Mouse (Mus musculus) erythroblast, adult 5-6 weeks (primary cell): ENCODE measurements around the gene Tpbgl. TPM values are rescaled to one million over a fixed set of nuclear protein-coding genes. Genes with fewer than 3 reads are reported as not detected.

Experiments
- ATAC-seq: replicated peaks from 2 replicates; pipeline ENCODE4 v1.8.0; 2016; ENCODE audit warnings: moderate number of reproducible peaks, mild to moderate bottlenecking, moderate TSS enrichment, inconsistent platforms; ENCODE audit not compliant: poor library complexity, low FRiP score, severe bottlenecking
- total RNA-seq, 2 experiments: library from RNA; stranded (forward) in 1 of 2; stranded (reverse) in 1 of 2; fragments of 150-400 nt in 1 of 2; fragments of 200-764, 138-1000 nt in 1 of 2; gene quantifications; 2 replicates each; pipeline versions ENCODE4 v1.2.3 to v1.2.4; 2015 to 2017; ENCODE audit warnings: low replicate concordance in 2 of 2

Tpbgl gene
- total RNA-seq, 2 experiments from 2014 or later, result not detected

GRCm38 (mm10) chr7:99585976-99586375, 40.9 kb downstream of the Tpbgl start:
- ATAC-seq, result no peak

DNA sequence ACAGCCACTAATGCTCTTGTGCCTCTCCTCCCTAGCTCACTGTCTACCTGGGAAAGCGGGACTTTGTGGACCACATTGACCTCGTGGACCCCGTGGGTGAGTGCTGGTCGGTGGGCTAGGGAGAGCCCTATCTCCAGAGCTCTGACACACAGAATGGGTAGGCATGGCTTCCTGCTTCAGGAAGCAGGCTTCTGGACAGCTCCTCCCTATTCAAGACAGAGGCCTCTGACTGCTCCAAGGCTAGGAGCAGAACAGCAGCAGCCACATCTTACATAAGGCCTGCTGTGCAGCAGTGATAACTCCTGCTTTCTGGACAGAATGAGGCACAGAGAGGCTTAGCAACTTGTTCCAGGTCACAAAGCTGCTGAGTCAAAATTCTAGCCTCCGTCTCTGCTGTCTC, 43.3 kb downstream of the Tpbgl start:
- no peak for ATAC-seq

DNA sequence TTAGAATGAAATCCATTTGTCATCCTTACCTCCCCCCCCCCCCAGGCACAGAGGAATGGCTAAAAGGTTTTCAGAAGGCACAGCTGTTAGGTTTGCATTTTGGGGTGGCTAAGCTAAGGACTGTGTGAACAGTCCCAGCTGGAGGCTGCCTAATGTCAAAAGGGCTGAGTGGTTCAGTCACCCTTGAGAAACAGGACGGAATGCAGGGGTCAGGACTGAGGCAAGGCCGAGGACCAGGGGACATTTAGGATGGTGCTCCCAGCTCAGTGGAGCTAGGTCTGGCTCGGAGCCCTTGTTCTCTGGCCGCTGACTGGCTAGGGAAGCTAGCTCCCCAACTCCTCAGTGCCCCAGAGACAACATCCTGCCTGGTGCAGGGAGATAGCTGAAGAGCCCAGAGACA, 44.0 kb downstream of the Tpbgl start:
- ATAC-seq, result no peak

DNA sequence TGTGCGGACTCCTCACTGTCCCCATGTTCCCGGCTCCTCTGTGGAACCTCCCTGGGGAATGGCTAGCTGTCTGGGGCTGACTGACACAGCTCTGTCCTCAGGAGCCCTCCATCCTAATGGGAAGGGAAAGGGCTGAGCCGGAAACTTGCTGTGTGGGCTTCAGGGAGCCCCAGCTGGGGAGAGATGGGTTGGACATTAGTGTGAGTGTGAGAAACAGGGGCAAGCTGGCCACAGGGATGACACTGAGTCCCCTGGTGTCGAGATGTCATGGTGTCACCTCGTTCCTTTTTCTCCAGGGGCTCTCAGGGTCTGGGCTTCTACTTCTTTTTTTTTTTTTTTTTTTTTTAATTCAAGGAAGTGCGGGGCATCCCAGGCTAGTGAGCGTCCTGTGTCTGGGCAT, 44.6 kb downstream of the Tpbgl start:
- ATAC-seq, result no peak

- ATAC-seq, result no peak
These were observed 46.7 kb downstream of the Tpbgl start for GRCm38 (mm10) chr7:99580247-99580646.

- ATAC-seq, result no peak
These were observed 47.3 kb downstream of the Tpbgl start for GRCm38 (mm10) chr7:99579491-99580190.

GRCm38 (mm10) chr7:99578246-99578645, 48.7 kb downstream of the Tpbgl start:
- ATAC-seq, result no peak

Other genes starting within 250 kb of the Tpbgl start
- not detected in 2 replicates for gene Gdpd5, start 245.7 kb downstream of the Tpbgl start, total RNA-seq (2015; ENCODE audit: low replicate concordance)
- gene Gdpd5, start 245.7 kb downstream of the Tpbgl start, total RNA-seq (2017; ENCODE audit: low replicate concordance), result 0.28 TPM in 1 of 2 replicates, not detected in the other
- gene Klhl35, start 161.1 kb downstream of the Tpbgl start, total RNA-seq (2015; ENCODE audit: low replicate concordance), result 1.9 TPM in 1 of 2 replicates, not detected in the other
- not detected in 2 replicates for gene Klhl35, start 161.1 kb downstream of the Tpbgl start, total RNA-seq (2017; ENCODE audit: low replicate concordance)
- gene Rps3, start 143.4 kb downstream of the Tpbgl start, total RNA-seq (2015; ENCODE audit: low replicate concordance), result 292 and 308 TPM in 2 replicates
- 237 and 436 TPM in 2 replicates for gene Rps3, start 143.4 kb downstream of the Tpbgl start, total RNA-seq (2017; ENCODE audit: low replicate concordance)
- 185 and 204 TPM in 2 replicates for gene Arrb1, start 91.6 kb downstream of the Tpbgl start, total RNA-seq (2015; ENCODE audit: low replicate concordance)
- 636 and 742 TPM in 2 replicates for gene Arrb1, start 91.6 kb downstream of the Tpbgl start, total RNA-seq (2017; ENCODE audit: low replicate concordance)
- gene Slco2b1, start 84.2 kb upstream of the Tpbgl start, total RNA-seq (2015; ENCODE audit: low replicate concordance), result 2.3 and 3.3 TPM in 2 replicates
- gene Slco2b1, start 84.2 kb upstream of the Tpbgl start, total RNA-seq (2017; ENCODE audit: low replicate concordance), result 1.3 and 4.6 TPM in 2 replicates
- gene Olfr520, start 103.2 kb upstream of the Tpbgl start, total RNA-seq (2015; ENCODE audit: low replicate concordance), result not detected in 2 replicates
- not detected in 2 replicates for gene Olfr520, start 103.2 kb upstream of the Tpbgl start, total RNA-seq (2017; ENCODE audit: low replicate concordance)
- not detected in 2 replicates for gene Olfr521, start 136.4 kb upstream of the Tpbgl start, total RNA-seq (2015; ENCODE audit: low replicate concordance)
- gene Olfr521, start 136.4 kb upstream of the Tpbgl start, total RNA-seq (2017; ENCODE audit: low replicate concordance), result not detected in 2 replicates
- gene Neu3, start 201.3 kb upstream of the Tpbgl start, total RNA-seq (2015; ENCODE audit: low replicate concordance), result 3.8 and 6.5 TPM in 2 replicates
- 11.9 and 12.8 TPM in 2 replicates for gene Neu3, start 201.3 kb upstream of the Tpbgl start, total RNA-seq (2017; ENCODE audit: low replicate concordance)
- not detected in 2 replicates for gene Xrra1, start 232.0 kb upstream of the Tpbgl start, total RNA-seq (2015; ENCODE audit: low replicate concordance)
- not detected in 2 replicates for gene Xrra1, start 232.0 kb upstream of the Tpbgl start, total RNA-seq (2017; ENCODE audit: low replicate concordance)
- 58.4 and 63.5 TPM in 2 replicates for gene Spcs2, start 236.4 kb upstream of the Tpbgl start, total RNA-seq (2015; ENCODE audit: low replicate concordance)
- 51.9 and 60.6 TPM in 2 replicates for gene Spcs2, start 236.4 kb upstream of the Tpbgl start, total RNA-seq (2017; ENCODE audit: low replicate concordance)